Mouse (Mus musculus): ENCODE measurements around the gene Serpinb9b.

- no peak for TF ChIP-seq CHD2 (IDR thresholded peaks at IDR 0.05; ENCODE audit: low read depth, low read length)
- no peak for TF ChIP-seq MAFK (IDR thresholded peaks at IDR 0.05; ENCODE audit: insufficient read depth, low read depth, low read length)
- TF ChIP-seq ZNF384 (IDR thresholded peaks at IDR 0.05; ENCODE audit: low read depth, low read length), result no peak
Measured at GRCm38 (mm10) chr13:33030281-33030680, 3.1 kb downstream of the Serpinb9b start.
